Mouse (Mus musculus) neural tube, embryonic 11.5 days (tissue): ENCODE data around the gene Sez6l2. TPM values are rescaled to one million over a fixed set of nuclear protein-coding genes. Genes with fewer than 3 reads are reported as not detected.
A peak's percentile ranks its signal among the peaks of the same experiment; 100 is the strongest.

Experiments
- ATAC-seq: fragments of 200-750 bp; cut with Nextera tagmentation; 2 replicates; pipeline ENCODE4 v1.8.0; 2017; ENCODE audit warnings: moderate number of reproducible peaks, mild to moderate bottlenecking, moderate TSS enrichment, moderate library complexity; ENCODE audit not compliant: insufficient read depth, low FRiP score, low TSS enrichment
- DNase-seq: peaks from one replicate; pipeline ENCODE4 v3.0.0-alpha.2; 2015; ENCODE audit warnings: low spot score
- H3K27ac ChIP-seq: fragments of 300-500 bp; sonication (generic); 2 replicates; pipeline ENCODE4 v1.5.1; 2014; ENCODE audit warnings: low read depth, mild to moderate bottlenecking, low read length
- H3K27me3 ChIP-seq: fragments of 300-500 bp; sonication (generic); 2 replicates; pipeline ENCODE4 v1.6.1; 2014; ENCODE audit warnings: mild to moderate bottlenecking, low read length, mixed read lengths; ENCODE audit not compliant: control insufficient read depth, insufficient read depth
- H3K36me3 ChIP-seq: fragments of 300-500 bp; sonication (generic); 2 replicates; pipeline ENCODE4 v1.6.1; 2014; ENCODE audit warnings: mild to moderate bottlenecking, low read length, moderate library complexity, mixed read lengths; ENCODE audit not compliant: control insufficient read depth, insufficient read depth
- H3K4me1 ChIP-seq: fragments of 300-500 bp; sonication (generic); 2 replicates; pipeline ENCODE4 v1.6.1; 2014; ENCODE audit warnings: low read length, mixed read lengths; ENCODE audit not compliant: control insufficient read depth, insufficient read depth
- H3K4me2 ChIP-seq: fragments of 300-500 bp; sonication (generic); 2 replicates; pipeline ENCODE4 v1.6.1; 2014; ENCODE audit warnings: low read depth, mild to moderate bottlenecking, moderate library complexity
- H3K4me3 ChIP-seq: fragments of 300-500 bp; sonication (generic); 2 replicates; pipeline ENCODE4 v1.5.1; 2014; ENCODE audit warnings: low read depth, low read length
- H3K9ac ChIP-seq: fragments of 300-500 bp; sonication (generic); 2 replicates; pipeline ENCODE4 v1.6.1; 2014; ENCODE audit warnings: mild to moderate bottlenecking, low read length
- H3K9me3 ChIP-seq: fragments of 300-500 bp; sonication (generic); 2 replicates; pipeline ENCODE4 v1.6.1; 2016; ENCODE audit warnings: low read length; ENCODE audit not compliant: control insufficient read depth
- WGBS: fragments of 180-500 bp; shearing (Covaris S2); extraction: QIAGEN DNeasy Blood & Tissue Kit; methylation state at CpG from one replicate; pipeline ENCODE4 v1.1.7; 2014; 5-methylcytosine and 5-hydroxymethylcytosine counted together
- polyA plus RNA-seq: library from polyadenylated mRNA; unstranded; fragments of >200 nt; fragmentation: Nextera tagmentation; extraction: Ambion mirVana; gene quantifications from 2 replicates; pipeline ENCODE4 v1.2.1, GENCODE M21; 2014

Sez6l2 gene
- polyA plus RNA-seq, 1 experiment from 2014 or later = 13.5 TPM

DNA sequence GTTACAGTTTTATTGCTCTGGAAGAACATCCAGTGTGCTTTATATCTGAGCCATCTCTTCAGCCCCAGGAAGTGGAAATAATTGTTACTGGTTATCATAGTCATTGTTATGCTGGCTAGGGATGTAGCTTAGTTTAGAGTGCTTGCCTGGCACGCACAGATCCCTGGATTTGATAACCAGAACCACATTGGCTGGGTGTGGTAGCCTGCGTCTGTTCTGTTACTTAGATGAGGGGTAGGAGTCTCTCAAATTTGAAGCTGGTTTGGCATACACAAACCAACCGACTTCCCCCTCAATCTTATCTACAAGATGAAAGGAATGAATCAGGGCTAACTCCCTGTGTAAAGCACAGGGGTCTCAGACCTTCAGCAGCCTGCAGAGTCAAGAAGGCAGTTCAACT, 24.1 kb upstream of the Sez6l2 start:
- Histone ChIP-seq H3K9ac (no peak overlapping the region), H3K27ac (no peak overlapping the region), H3K4me1 (peaks cover 10% of the 10 kb centered on the region; the same call in 1 of the 2 replicates), H3K36me3 (no peaks in the 10 kb centered on the region), H3K4me2 (no peak overlapping the region), H3K9me3 (no peaks in the 10 kb centered on the region), H3K27me3 (no peaks in the 10 kb centered on the region), H3K4me3 (no peak overlapping the region)
- 52% methylated on average over 3 of the region's 3 CpGs for WGBS
- DNase-seq (no peak), ATAC-seq (no peak)

DNA sequence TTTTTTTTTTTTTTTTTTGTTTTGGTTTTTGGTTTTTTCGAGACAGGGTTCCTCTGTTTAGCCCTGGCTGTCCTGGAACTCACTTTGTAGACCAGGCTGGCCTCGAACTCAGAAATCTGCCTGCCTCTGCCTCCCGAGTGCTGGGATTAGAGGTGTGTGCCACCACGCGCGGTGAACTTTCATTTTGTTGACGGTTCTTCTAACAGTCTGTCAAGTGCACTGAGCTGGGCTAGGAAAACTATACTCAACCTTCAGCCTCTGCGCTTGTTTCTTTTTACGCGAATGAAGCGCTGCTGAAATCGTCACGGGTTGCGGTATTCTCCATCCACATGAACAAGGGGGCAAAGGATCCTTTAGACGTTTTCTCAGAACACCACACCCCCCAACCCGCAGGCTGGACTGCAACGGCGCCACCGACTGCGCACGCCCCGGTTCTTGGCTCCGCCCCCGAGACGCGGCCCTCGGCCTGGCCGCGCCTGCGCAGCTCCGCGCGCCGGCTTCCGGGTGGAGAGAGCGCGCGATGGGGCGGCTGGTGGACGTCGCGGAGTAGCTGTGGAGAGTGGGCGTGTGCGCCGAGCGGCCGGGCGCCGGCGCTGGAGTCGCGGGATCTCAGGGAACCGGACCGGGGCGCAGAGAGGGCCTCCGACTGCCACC, 21.9 kb upstream of the Sez6l2 start, which contains the start of gene Kctd13:
Gene Kctd13 (plus strand): TSS at position 496 of the 654 bp plus-strand sequence.
- peak within 1 kb of the TSS; percentile 97 for H3K4me2 ChIP-seq
- no peaks in the 10 kb centered on the region for H3K9me3 ChIP-seq
- peak within 1 kb of the TSS; percentile 36; the same call in 1 of the 2 replicates for H3K27ac ChIP-seq
- DNase-seq = peak; percentile 94
- no peaks in the 10 kb centered on the region for H3K36me3 ChIP-seq
- peak within 1 kb of the TSS; percentile 73 for H3K4me3 ChIP-seq
- peak; percentile 90 for ATAC-seq
- WGBS = 5% methylated on average over 56 of the region's 56 CpGs
- H3K27me3 ChIP-seq = no peaks in the 10 kb centered on the region
- peak within 1 kb of the TSS; percentile 73 for H3K9ac ChIP-seq
- 0 out of 2 replicates have a peak, but pooled peaks cover 5% of the 10 kb centered on the region for H3K4me1 ChIP-seq

DNA sequence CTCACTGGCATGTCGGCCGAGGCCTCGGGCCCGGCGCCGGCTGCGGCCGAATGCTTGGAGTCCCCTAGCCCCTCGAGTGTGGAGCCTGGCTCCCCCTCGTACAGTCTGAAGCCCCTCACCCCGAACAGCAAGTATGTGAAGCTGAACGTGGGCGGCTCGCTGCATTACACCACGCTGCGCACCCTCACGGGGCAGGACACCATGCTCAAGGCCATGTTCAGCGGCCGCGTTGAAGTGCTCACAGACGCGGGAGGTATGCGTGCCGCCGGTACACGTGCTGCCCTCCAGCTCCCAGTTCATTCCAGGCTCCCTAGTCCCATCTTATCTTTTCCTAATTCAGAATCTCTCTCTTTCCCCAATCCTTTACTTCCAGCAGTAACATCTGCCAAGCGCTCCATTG, 21.3 kb upstream of the Sez6l2 start:
- peak overlapping the region; percentile 36; the same call in 1 of the 2 replicates for H3K27ac ChIP-seq
- peak; percentile 69 for ATAC-seq

DNA sequence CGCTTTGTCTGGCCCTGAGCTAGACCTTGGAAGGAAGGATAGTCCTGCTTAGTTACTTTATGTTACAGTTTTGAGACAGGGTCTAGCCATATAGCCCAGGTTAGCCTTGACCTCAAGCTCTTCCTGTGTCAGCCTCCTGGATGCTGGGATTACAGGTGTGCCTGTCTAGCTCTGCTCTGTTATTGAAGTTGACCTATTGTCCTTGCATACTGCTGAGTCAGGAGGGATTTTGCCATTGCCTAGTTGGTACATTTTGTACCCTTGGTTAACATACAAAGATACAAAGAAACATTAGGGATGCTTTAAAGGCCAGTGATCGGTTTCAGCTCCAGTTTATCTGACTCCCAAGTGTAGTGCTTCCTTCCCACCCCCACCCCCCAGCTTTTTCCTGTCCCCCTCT, 17.7 kb upstream of the Sez6l2 start:
- no peak for DNase-seq
- H3K27me3 ChIP-seq = no peaks in the 10 kb centered on the region
- H3K36me3 ChIP-seq = no peaks in the 10 kb centered on the region; the same call in 1 of the 2 replicates
- 0 out of 2 replicates have a peak, but pooled peaks cover 3% of the 10 kb centered on the region for H3K4me1 ChIP-seq
- no peak overlapping the region for H3K27ac ChIP-seq
- 93% methylated on average over 2 of the region's 2 CpGs for WGBS
- H3K9me3 ChIP-seq = no peaks in the 10 kb centered on the region
- ATAC-seq = no peak
- no peak overlapping the region for H3K4me3 ChIP-seq
- no peak overlapping the region for H3K9ac ChIP-seq
- H3K4me2 ChIP-seq = no peak overlapping the region

More for the DNA sequence above, 21.3 kb upstream of the Sez6l2 start:
- Histone ChIP-seq H3K36me3 (no peaks in the 10 kb centered on the region), H3K4me1 (0 out of 2 replicates have a peak, but pooled peaks cover 5% of the 10 kb centered on the region), H3K4me2 (peak overlapping the region; percentile 97), H3K9me3 (no peaks in the 10 kb centered on the region), H3K4me3 (peak overlapping the region; percentile 73), H3K27me3 (no peaks in the 10 kb centered on the region), H3K9ac (peak overlapping the region; percentile 73)
- WGBS = 0% methylated on average over 20 of the region's 27 CpGs
- DNase-seq = no peak

DNA sequence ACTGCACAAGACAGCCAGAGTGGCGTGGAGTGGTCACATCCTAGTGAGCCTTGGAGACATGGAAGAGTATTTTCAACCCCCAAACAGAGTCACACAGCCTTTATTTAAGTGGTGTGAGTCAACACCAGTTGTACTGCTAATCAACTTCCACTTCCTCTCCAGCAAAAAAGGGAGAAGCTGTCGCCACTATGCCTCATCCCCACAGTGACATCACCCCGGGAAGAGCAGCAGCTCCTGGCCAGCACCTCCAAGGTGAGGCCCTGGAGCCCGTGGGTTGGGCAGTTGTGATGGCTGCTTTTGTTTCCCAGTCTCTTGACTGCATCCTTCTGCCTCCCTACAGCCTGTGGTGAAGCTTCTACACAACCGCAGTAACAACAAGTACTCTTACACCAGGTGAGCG, 9.2 kb upstream of the Sez6l2 start:
- Histone ChIP-seq H3K9ac (no peak overlapping the region), H3K9me3 (no peaks in the 10 kb centered on the region), H3K4me3 (no peak overlapping the region), H3K4me2 (no peak overlapping the region), H3K27me3 (no peaks in the 10 kb centered on the region), H3K4me1 (no peaks in the 10 kb centered on the region; the same call in 1 of the 2 replicates), H3K36me3 (no peaks in the 10 kb centered on the region; the same call in 1 of the 2 replicates), H3K27ac (no peak overlapping the region)
- DNase-seq = no peak
- ATAC-seq = no peak
- 36% methylated on average over 6 of the region's 6 CpGs for WGBS

DNA sequence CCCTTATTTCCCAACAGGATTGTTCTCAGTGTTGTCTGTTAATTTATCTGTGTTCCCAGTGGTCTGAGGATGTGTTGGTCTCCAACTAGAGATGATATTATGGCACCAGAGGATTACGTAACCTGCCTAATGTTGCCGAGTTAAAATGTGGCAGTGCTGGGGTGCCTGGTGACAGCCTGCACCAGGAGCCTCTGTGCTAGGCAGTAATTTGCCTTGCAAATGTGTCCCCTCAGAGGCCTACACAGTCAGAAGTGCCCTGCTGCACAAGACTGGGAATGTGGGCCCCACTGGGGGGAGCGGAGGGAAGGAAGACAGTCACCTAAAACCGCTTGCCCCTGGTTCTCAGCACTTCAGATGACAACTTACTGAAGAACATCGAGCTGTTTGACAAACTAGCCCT, 8.6 kb upstream of the Sez6l2 start:
- H3K9ac ChIP-seq = no peak overlapping the region
- WGBS = 67% methylated on average over 5 of the region's 5 CpGs
- no peak for DNase-seq
- H3K4me1 ChIP-seq = no peaks in the 10 kb centered on the region; the same call in 1 of the 2 replicates
- ATAC-seq = no peak
- H3K4me3 ChIP-seq = no peak overlapping the region
- no peak overlapping the region for H3K4me2 ChIP-seq
- H3K9me3 ChIP-seq = no peaks in the 10 kb centered on the region
- H3K27ac ChIP-seq = no peak overlapping the region
- no peaks in the 10 kb centered on the region for H3K27me3 ChIP-seq
- no peaks in the 10 kb centered on the region; the same call in 1 of the 2 replicates for H3K36me3 ChIP-seq

DNA sequence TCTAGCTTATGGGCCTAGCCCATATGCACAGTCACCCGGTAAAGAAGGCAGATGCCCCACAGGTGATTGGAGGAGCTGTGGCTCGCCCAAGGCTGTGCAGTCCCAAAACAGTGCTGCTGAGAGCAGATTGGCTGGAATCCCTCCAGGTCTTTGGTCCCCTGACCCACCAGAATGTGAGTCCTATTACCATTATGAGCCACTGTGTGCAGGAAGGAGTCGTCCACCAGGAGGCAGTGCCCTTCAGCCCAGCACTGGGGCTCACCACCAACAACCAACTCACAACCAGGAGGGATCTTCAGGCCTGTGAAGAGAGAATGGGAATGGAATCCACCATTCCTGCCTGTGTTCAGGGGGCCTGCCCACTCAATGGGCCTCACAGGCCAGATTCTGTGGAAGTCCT, 3.8 kb upstream of the Sez6l2 start:
- H3K36me3 ChIP-seq = no peaks in the 10 kb centered on the region
- H3K27me3 ChIP-seq = peaks cover 11% of the 10 kb centered on the region; the same call in 1 of the 2 replicates
- DNase-seq = peak; percentile 34
- H3K4me2 ChIP-seq = no peak overlapping the region
- no peak for ATAC-seq
- WGBS = 52% methylated on average over 3 of the region's 3 CpGs
- peaks cover 6% of the 10 kb centered on the region for H3K4me1 ChIP-seq
- no peak overlapping the region for H3K9ac ChIP-seq
- H3K4me3 ChIP-seq = no peak overlapping the region
- no peak overlapping the region for H3K27ac ChIP-seq
- no peaks in the 10 kb centered on the region for H3K9me3 ChIP-seq

DNA sequence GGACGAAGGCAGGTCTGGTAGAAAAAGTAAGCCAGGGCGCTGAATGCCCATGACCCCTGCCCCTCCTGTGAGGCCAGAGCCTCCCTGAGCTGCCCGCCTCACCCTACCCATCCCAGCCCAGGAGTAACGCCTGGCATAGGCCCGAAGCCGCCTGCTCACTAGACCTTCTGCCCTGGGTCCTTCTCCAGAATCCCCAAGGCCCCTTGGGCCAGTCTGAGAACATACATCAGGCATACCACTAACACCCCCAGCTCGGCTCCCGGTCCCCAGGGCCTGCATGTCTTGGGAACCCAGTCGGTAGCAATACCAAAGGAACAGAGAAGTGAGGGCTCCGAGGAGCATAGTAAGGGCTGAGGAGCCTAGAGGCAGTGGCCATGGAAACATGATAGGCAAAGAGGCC, 1.7 kb upstream of the Sez6l2 start:
- H3K4me1 ChIP-seq = peaks cover 11% of the 10 kb centered on the region
- WGBS = 74% methylated on average over 10 of the region's 10 CpGs
- H3K9ac ChIP-seq = 0 out of 2 replicates have a peak overlapping the region, but pooled peaks have one; percentile 18
- ATAC-seq (no peak), DNase-seq (no peak)
- no peaks in the 10 kb centered on the region for H3K9me3 ChIP-seq
- H3K4me3 ChIP-seq = peak overlapping the region; percentile 45; the same call in 1 of the 2 replicates
- H3K27me3 ChIP-seq = peaks cover 15% of the 10 kb centered on the region; the same call in 1 of the 2 replicates
- no peaks in the 10 kb centered on the region for H3K36me3 ChIP-seq
- peak overlapping the region; percentile 54; the same call in 1 of the 2 replicates for H3K27ac ChIP-seq
- H3K4me2 ChIP-seq = peak overlapping the region; percentile 85

DNA sequence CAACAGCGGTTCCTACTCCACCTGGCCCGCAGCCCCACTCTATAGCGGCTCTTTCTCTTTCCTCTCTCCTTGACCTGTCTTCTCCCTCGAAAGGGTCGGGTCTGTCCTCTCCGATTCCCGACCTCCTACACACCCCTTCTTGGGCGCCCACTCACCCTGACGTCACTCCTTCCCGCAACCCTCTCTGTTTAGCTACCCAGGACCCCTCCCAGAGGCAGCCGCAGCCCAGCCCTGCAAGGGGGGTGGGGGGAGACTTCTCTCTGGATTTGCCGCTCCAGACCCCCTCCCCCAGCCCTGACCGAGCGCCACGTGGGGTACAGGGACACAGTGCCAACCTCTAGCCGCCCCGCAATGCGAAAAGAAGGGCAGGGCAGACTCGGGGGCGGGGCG, 965 bp upstream of the Sez6l2 start, which contains the start of gene Asphd1:
Gene Asphd1 (minus strand): TSS at position 180 of the 390 bp plus-strand sequence.
- peaks cover 15% of the 10 kb centered on the region; the same call in 1 of the 2 replicates for H3K27me3 ChIP-seq

More for the DNA sequence above, 965 bp upstream of the Sez6l2 start, which contains the start of gene Asphd1:
- 2% methylated on average over 21 of the region's 21 CpGs for WGBS
- peak within 1 kb of the TSS; percentile 63 for H3K27ac ChIP-seq
- H3K4me2 ChIP-seq = peak within 1 kb of the TSS; percentile 85
- DNase-seq (no peak), ATAC-seq (peak; percentile 60)
- H3K9me3 ChIP-seq = no peaks in the 10 kb centered on the region
- H3K4me3 ChIP-seq = peak within 1 kb of the TSS; percentile 45
- H3K9ac ChIP-seq = peak within 1 kb of the TSS; percentile 56
- no peaks in the 10 kb centered on the region for H3K36me3 ChIP-seq
- peaks cover 11% of the 10 kb centered on the region for H3K4me1 ChIP-seq
